Mouse (Mus musculus): ENCODE data around the gene Idh1.

- no peak for TF ChIP-seq CTCF (IDR thresholded peaks at IDR 0.05 in 2 of 3, conservative IDR thresholded peaks at IDR 0.05 in 1 of 3; ENCODE audit: control insufficient read depth in 1 of 3, insufficient read depth in 1 of 3, low read depth in 2 of 3, low read length in 3 of 3, poor library complexity in 1 of 3, severe bottlenecking in 1 of 3)
- no peak for TF ChIP-seq MAFK (IDR thresholded peaks at IDR 0.05; ENCODE audit: borderline replicate concordance, low read depth, low read length)
- TF ChIP-seq MAX (IDR thresholded peaks at IDR 0.05; ENCODE audit: low read length), result no peak
- no peak for TF ChIP-seq ZMIZ1 (IDR thresholded peaks at IDR 0.05; ENCODE audit: low read depth, low read length)
- TF ChIP-seq EP300 (IDR thresholded peaks at IDR 0.05; ENCODE audit: low read depth in 1 of 2, low read length in 2 of 2), result peak; percentile 49 to 59; a peak in 3 of 4 replicates
These were observed 18.0 kb upstream of the Idh1 start for GRCm38 (mm10) chr1:65204299-65204698.
